Mouse (Mus musculus) lung, postnatal 36 days (tissue): Measurements from ENCODE around the gene Abca14.

Experiments used
- DNase-seq: peaks from one replicate; pipeline ENCODE4 v3.0.0; 2022; ENCODE audit warnings: mixed read lengths

Abca14 gene

DNA sequence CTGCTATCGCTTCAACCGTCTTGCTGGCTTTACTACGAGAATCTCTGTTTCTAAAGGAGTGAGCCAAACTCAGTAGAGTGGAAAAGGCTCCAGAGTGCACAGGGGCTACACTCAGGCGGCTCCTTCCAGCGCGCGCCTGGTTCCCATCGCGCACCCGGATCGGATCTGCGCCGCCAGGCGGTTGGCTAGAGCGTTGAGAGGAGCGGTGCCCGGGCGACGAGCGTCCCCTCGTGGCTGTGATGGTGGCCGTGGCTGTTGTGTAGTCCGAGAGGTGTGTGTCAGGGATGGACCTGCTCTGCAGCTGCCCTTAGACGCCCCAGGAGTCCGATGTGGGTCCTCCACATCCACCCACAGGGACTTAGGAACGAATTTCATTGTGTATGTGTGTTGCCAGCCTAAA is at the start of gene Abca14:
TSS of gene Abca14 (plus strand) at position 173 of the 400 bp plus-strand sequence.
- peak; percentile 89 for DNase-seq

DNA sequence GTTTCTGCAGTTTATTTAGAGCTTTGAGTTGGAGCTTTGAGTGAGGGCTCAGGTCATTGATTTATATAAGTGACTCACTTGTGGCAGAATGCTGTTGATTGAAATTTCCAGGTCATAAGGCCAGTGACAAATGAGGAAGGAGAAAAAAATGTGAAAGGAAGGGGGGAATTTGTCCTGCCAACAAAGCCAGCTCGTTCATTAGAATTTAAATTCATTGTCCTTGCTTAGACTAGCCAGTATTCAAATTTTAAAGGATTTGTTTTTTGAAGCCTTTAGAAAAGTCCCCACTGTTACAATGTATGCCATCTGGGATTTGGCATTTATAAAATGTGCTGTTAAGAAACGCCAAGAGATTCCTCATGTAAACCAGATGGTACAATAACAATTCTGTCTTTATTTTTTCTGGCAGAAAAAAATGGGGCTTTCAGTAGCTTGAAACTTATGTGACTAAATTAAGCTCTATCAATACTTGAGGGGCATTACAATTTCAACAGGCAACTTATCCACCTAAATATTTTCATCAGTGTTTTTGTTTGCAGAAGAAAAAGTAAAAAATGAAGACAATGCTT is 46.8 kb upstream of the Abca14 start:
- no peak for DNase-seq

DNA sequence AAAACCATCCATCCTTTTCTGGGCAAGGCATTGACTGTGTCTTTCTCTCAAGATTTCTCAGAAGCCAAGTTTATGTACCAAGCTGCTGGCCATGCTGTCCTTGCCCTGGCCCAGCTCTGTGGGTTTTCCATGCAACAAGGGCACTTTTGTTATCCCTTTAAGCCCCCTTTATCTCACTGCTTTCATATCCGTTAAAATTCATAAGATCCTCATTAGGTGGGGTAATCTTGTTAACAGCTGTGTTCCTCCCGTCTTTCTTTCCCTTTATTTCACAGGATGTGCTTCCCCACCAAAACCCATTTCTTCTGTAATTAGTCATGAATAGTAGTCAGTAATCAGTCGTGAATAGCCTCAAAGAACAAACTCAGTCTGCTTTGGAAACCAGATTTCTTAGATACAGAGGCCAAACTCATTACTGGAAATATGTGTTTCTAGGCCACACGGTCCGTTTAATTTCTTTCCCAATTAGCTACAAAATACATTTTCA is 46.1 kb upstream of the Abca14 start:
- no peak for DNase-seq

DNA sequence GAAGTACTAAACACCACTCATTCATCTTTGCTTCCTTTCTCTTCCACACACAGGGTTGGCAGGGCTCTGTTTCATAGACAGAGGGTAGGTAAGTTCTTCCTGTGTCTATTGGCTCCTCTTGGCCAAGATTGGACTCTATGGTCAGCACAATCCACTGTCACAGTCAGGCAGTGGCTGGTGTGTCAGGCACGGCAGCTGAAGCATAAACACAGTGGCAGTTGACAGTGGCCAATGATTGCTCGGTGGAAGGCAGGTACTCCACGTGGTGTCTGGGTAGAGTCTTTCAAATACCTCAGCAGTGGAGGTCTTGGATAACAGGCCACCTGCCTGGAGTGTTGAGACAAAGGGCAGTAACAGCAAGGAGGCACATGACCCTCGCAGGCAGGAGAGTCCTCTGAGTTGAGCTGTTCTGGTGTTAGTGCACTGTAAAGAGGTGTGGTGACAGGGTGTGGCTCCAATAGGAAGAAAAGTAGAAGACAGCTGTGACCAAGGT is 45.6 kb upstream of the Abca14 start:
- peak; percentile 15 for DNase-seq

DNA sequence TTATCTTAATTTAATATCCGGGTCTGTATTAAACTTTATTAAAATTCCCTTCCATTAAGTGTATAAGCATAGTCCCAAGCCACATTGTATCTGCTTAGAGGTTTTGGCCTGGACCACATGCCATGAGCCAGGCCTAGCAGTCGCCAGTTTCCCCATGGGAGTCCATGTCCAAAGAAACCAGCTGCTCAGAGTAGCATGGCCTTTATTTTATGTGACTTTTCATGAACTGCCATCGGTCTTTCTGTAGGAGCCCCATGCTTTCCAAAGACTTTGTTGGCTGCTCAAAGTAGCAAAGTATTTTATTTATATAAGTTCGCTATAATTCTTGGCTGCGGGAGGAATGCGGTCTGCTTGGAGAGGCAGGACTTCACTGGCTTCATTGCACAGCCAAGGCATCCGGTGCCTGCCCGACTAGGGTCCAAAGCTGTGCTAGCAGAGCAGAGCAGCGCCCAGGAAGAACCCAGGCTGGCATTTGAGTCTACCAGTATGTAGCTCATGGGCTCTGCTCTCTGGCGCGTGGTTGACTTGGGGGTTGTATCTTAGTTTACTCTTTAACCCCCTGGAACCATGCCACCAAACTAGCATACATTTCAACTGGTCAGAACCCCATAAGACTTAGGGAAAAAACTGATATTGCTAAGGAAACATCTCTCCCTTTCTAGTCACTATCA is 40.0 kb upstream of the Abca14 start:
- DNase-seq = no peak

DNA sequence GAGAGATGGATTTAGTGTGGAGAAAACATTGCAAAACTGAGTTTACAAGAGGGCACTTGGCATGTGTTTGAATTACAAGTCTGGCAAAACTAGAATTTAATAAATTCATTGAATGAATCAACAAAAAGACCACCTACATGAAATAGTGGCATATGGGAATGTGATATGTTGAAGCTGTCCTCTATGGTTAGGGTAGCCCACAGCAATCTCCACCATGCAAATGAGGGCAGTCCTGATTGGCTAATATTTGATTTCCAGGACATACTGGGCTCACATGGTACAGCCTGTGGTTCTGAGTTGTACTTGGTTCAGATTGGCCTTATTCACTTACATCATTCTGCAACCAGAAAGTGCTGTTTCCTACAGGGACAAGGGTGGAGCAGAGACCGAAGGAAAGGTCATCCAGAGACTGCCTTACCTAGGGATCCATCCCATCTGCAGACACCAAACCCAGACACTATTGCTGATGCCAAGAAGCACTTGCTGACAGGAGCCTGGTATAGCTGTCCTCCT is 31.5 kb upstream of the Abca14 start:
- DNase-seq = peak; percentile 7

DNA sequence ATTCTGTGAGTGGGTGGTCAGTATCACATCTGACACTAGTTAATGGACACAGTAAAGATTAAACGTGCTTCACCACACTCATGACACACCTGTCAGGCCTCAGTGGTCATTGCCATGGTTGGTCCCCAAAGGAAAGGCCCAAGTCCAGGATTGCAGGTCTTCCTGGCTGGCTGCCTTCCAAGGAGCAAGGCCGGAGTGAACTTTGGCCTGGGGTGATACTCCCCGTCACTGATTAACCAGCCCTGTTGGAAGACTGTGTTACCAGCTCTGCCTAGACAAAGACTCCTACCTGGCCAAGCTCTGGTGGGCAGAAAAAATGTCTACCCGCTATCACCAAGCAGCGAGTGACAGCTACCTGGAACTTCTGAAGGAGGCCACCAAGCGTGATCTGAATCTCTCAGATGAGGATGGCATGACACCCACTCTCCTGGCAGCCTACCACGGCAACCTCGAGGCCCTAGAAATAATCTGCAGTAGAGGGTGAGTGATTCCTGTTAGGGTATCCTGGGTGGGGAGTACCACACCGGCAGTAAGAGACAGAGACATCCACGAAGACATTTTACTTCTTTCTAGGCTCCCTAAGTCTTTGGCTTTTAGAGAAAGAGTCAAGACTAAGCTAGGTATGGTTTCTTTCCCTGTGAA is 30.0 kb upstream of the Abca14 start, which contains the start of gene Anks4b:
TSS of gene Anks4b (plus strand) at position 256 of the 642 bp plus-strand sequence.
- DNase-seq = no peak

DNA sequence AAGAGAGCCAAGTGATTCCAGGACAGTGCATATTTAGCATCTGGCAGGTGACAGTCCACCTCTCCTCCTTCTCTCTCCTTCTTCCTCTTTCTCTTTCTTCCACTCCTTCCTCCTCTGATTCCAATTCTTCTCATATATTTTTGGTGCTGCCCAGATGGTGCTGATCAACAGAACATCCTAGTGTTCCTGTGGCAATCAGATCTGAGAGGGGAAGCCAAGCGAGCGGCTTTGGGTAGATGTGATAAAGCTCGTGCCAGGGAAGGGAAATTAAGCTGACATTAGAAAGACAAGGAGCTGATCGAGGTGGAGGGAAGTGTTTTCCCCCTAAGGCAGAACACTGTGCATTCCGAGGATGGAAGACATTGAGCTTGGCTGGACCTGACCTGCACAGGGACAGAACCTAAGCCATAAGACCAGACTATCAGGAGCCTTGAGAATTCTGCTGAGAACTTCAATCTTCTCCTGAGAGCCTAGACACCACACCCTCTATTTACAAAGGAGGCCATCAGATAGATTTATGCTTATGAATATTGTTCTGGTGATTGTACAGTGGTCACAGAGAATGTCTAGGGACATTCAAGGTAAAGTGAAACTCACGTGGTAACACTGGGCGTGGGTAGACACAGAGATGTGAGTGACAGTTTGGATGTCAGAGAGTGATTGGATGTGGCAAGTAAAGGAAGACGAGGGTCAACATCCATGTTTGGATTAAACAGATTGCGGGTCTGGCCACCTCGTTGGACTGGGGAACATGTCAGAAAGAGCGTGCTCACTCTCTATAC is 28.8 kb upstream of the Abca14 start:
- DNase-seq = no peak

DNA sequence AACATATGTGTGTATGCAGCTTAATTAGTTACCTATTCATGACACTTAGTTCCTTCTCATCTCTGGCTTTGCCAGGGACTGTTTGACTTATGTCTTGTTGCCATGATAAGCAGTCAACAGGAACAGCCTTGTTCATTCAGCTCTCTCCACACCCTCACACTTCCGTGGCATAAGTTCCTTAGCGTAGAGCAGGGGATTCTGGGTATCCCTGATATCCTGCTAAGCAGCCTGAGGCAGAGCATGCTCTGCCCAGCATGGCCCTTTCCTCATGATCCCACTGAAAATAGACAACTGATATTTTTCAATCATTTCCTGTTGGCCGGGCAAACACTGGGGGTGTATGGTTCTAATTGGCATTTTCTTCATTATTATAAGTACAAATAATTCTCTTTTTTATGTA is 26.1 kb upstream of the Abca14 start:
- no peak for DNase-seq

DNA sequence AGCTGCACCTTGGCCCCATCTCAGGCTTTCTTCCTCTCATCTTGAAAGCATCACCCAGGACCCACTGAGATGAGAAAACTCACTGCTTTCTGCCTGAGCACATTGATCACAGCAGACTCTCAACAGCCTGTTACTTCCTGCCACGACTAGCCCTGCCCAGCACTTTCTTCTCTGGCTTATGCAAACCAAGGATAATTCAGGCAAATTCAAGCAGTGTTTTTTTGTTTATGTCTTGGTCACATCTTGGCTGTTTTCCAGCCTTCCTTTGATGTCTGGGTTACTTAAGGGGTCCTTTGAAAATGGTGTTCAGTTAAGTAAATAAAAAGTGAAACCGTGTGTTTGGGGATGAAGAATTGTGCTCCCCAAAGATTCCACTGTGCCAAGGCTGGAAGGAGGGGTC is 24.8 kb upstream of the Abca14 start:
- no peak for DNase-seq

DNA sequence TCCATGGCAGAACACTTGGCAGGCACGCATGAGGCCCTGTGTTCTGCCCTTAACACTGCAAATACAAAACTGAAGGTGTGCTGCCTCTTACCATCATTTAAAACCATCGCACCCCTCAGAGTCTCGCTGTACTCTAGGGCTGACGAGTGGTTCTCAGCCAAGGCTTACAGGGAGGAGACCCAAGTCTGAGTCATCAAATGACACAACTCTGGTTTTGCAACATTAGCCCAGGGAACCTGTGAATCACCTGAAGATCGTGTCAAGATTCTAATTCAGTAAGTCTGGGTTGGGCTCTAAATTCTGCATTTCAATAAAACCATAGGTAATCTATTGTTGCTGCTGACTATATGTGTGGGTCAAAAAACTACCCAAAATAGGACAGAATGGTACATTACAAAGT is 23.2 kb upstream of the Abca14 start:
- peak; percentile 26 for DNase-seq

DNA sequence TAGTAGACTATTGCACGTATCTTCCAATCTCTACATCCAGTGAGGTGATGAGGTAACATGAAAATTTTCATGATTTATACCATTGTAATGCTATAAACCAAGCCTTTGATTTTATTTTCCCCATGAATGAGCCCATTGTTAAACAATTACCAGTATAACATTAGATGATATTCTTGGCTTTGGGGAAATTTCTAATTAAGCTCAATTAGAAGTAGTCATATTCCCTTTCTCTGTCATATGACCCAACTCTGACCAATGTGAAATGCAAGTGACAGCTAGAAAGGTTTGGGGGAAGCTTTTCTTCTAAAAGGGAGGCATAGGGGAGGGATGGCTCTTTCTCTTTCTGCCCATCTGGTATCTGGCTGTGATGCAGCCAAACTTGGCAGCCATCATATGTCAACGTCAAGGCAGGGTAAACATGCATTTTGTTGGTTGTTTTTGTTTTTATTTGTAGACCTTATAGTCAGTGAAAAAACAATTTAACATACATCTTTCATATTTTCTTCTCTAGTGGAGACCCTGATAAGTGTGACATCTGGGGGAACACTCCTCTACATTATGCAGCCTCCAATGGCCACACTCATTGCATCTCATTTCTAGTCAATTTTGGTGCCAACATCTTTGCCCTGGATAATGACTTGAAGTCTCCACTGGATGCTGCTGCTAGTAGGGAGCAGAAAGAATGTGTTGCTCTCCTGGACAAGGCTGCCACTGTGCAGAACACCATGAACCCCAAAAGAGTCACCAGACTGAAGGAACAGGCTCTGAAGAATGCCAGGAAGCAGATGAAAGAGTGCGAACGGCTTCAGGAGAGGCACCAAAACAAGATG is 22.1 kb upstream of the Abca14 start:
- no peak for DNase-seq

DNA sequence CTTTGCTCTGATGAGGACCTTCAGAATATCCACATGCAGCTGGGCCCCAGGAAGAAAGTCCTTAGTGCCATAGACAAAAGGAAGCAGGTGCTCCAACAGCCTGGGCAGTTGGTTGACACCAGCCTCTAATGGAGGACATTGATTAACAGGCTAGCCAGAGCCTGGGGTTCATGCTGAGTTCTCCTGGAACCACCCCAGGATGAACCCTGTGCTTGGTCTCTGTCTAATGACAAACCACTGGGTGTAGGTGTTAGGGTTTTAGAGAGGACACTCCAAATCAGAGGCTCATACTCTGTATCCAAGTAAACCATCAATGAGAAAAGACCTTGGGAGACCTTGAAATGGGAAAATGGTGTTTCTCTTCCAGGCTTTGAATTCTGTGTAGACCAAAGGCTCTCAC is 20.9 kb upstream of the Abca14 start:
- no peak for DNase-seq

DNA sequence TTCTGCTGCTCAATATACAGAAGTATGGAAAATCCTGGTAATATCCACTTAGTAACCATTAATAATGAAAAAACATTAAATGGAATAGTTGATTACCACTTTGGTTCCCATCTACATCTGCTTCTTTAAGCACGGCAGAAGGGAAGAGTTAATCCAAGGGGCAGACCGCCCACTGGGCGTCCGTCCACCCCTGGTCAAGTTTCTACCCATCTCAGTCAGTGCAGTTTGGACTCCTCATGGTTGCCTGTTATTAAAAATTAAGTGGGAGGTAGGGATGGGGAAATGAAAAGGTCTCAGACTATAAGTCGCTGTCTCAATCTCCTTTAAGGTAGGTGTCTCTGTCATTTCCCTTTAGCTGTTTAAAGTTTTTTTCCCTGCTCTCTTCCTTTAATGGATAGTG is 14.8 kb upstream of the Abca14 start:
- DNase-seq = no peak

DNA sequence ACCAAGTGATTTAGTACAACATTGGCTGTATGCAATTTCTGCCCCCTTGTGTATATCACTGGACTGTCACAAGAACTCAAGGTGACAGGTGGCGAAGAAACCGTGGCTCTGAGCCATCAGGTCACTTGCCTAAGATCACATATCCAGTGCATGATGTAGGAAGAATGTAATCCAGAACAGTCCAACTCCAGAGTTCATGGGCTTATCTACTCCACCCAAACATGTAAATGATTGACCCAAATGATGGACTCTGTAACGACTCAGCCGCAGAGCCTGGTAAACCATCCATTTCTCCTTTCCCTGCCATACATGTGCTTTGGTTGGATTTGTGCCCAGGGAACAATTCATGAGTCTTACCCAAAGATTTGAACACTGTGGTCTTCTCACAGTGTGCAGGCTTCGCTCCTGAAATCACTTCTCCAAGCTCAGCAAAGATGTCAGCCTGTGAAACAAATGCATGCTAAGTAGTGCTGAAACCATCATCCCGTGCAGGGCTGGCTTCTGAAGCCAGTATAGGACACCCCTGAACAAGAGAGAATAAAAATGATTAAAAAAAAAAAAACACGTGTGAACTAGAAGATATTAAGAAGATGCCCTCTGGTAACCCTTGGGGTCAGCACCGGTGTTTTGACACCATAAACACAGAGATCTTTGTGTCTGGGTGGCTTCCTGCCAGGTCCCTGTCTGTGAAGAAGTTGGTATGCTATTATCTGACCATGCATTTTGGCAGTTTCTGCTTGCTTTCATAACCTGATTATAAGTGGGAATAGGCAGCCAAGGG is 14.2 kb upstream of the Abca14 start:
- no peak for DNase-seq

DNA sequence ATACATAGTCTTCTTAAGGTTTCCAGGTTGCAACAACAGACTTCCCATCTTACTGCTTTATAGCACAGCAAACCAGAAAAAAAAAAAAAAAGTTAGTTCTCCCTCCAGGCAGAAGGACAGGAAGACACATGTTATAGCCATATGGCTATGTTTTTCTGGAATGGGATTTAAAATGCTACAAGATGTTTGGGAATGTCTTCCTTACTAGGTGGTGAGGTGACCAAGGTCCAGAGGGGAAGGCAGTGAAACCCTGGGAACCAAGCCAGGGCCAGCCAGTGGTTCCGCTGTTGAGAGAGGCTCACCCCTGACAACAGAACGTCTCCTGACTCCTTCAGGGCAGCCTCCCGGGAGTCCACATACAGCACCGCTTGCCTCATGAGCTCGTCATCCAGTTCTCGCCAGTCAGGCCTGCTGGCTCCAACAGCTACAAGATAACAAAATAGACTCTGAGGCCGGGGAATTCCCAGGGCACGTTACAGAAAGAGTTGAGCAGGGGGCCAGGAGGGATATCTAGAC is 13.6 kb upstream of the Abca14 start:
- no peak for DNase-seq

DNA sequence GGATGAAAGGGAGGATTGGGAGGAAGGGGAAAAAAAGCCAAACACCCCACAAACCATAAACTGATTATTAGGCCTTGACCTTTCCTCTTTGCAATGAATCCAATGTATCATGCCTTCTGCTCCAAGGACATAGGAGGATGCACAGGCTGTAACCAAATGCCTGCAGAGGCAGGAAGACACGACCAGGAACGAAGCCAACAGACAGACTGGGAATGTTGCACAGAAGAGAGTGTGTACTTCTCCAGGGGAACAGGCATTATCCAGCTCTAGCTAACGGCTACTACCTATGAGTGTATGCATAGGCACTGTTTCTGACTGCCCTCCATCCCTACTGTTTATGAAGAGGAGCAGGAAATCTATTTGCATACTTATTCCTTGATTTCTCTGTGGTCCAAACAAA is 11.6 kb upstream of the Abca14 start:
- no peak for DNase-seq

DNA sequence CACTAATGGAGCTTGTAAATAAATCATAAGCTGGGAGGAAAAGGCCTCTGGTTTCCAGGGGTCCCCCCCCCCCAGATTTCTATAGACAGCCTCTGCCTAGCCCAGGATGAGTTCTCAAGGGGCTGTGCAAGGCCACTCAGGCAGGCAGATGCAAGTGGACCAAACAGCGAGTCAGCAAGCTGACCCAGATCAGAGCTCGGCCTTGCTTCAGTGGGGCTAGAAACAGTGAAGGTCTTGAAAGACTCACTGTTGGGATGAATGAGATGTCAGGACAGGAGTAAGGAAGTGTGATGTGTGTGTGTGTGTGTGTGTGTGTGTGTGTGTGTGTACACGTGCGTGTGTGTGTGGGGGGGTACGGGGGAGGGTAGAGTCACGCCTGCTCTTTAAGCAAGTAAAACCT is 10.9 kb upstream of the Abca14 start:
- DNase-seq = no peak

DNA sequence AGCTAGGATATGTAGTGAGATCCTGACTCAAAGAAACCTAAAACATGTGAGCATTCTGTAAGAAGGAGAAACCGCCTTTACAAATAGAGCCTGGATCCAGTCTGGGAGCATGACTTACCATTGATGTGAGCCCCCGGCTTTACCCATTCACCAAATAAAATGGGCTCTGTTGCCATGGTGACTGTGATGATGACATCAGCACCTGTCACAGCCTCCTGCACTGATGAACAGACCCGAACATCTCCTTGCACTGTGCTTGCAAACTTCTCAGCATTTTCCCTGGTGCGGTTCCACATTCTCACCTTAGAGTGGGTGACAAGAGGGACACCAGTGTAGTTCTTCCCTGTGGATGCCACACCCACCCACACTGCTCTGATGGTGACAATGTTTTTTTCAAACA is 8.6 kb upstream of the Abca14 start:
- DNase-seq = no peak

DNA sequence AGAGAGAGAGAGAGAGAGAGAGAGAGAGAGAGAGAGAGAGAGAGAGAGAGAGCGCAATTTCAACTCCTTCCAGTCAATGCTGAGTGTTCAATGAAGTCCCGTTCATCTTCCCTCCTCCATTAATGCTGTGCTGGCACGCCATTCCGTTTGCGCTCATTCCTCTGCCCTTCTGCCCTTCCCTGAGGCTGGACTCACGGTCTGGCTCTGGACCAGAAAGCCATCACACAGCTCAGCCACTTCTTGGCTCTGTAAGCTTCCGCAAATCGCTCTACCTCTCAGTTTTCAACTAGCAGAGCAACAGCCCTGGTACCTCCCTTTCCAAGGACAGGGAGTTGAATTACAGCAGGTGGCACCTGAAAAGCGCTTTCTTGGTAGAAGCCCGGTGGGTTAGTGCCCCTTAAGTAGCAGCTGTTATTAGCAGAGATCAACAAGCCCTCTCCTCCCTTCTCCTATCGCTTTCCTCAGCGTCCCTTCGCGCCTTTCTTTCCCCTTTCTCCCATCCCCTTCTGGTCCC is 2.5 kb upstream of the Abca14 start:
- DNase-seq = peak; percentile 38

DNA sequence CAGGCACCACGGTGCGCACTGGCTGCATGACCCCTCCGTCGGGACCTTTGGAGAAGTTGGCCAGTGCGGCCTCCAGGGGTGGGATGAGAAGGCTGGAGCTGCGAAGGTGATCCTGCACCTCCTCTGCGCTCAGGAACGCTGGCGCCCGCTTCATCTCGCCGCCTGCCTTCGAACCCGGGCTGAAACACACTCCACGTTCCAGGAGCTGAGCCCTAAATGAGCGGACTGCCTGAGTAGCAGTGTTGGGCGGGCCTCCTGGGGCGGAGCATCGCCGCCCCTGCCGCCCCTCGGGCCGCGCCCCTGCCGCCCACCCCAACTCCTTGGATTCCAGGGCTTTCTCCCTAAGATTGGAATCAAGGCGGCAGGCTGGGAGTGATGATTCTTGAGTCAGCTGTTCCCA is 2.0 kb upstream of the Abca14 start, which contains the start of gene Crym:
TSS of gene Crym (minus strand) at position 341 of the 400 bp plus-strand sequence.
- peak; percentile 12 for DNase-seq
